Mouse (Mus musculus) WW6 (cell line): ENCODE measurements around the gene Spem1.

ENCODE experiments used
- DNase-seq: peaks from one replicate; pipeline ENCODE4 v3.0.0-alpha.2; 2013; ENCODE audit warnings: low read depth, low spot score

The Spem1 gene

DNA sequence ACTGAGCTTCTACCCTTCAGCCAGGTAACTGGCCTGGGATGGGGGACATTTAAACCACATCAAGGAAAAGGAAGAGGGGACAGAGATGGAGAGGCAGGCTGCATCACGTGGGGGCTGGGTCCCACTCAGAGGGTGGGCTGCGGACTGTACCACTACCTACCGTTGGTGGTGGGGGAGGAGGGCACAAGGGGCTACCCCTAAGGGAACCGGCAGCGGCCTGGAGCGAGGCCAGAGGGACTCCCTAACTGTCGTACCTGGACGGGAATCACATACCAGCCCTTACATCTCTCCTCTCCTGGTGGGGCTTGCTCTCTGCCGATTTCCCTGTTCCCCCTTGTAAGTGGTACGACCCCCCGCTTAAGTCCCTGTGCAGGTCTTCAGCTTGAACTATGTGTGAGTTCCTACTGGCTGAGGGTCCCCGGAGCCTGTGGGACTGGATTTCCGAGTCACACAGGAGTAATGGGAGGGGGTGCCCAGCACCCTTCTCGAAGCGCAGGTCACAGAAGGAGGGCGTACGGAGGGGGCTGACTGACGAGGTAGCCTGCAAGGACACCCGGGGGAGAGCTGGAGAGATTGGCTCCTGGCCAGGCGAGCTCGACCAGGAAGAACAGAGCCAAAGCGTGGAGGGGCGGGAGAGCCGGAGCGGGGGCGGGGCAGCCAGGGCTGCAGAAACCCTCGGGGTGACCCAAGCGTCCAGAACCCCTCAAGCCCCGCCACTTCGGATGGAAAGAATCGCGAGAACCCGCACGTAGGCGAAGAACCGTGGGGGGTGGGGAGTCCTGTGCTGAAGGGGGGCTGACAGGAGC, 21.4 kb downstream of the Spem1 start:
- DNase-seq: no peak

DNA sequence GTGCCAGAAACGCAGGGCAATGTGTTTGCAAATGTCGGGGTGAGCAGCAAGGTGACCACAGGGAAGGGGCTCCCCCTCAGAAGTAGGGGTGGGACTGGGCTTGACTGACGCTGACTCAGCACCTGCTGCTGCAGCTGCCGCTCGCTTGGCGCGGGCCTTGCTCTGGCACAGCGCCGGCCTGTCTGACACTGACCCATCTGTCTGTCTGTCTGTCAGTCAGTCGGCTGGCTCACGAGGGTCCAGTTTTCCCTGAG, 21.9 kb downstream of the Spem1 start:
- no peak for DNase-seq

DNA sequence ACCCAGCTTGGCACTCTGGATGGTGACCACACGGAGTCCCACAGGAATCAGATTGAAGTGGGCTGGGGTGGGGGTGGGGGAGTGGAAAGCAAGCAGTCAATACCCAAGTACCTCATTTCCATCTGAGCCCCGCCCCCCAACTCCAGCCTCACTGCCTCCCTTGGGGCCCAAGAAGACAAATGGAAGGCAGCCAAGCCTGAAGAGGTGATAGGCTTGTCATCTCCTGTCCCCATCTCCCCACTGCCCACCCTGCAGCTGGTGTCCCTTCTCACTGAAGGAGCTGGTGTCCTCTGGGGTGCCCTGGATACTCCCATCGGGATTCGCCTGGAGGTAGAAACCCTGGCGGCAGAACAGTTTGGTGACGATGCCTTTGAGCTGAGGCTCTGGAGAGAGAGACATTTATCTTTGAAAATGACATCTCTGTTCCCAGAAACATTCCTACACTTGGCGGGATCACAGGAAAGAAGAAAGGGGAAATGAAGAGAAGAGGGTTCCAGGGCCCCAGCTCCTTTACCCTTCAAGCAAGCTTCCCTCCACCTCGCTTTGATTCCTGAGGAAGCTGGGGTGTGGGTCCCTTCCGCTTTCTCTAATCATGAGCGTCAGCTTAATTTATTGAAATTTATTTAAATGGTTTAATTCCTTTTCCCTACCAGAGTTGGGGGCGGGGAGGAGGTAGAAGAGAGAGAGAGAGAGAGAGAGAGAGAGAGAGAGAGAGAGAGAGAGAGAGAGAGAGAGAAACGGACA, 22.4 kb downstream of the Spem1 start:
- no peak for DNase-seq

DNA sequence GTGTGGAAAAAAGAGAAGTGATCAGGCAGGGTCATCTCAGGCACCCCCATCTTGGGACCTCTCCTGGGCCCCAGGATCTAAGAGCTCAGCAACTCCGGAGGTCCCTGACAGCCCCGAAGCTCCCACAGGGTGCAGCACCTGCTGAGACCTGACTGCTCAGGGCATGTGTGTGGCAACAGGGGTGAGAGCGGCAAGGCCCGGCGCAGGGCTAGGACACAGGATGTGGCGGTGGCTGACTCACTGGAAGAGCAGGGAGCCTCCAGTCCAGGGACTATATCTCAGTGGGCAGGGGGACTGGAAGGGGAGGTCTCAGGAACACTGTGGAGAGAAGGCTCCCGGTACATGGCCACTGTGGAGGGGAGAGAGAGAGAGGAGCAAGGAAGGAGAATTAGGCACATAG, 24.1 kb downstream of the Spem1 start:
- DNase-seq: no peak

DNA sequence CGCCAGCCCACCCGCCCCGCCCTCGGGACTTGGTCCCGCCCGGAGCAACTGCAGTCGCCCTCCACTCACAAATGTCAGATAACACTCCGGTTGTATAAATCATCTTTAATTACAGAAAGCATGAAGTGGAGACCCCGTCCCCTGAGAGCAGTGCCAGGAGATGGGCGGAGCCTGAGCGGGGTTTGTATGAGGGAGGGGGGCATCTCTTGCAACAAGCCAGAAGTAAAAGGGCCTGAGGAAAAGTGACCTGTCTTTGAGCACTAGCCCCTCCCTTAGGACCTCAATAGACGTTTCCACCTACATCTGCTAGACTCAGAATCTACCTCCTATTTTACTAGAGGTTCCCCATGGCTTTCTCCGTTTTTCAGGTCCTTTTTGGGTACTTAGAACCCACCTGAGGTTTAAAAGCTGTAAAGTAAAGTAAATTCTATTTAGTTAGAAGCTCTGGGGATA, 26.0 kb downstream of the Spem1 start:
- DNase-seq: no peak

DNA sequence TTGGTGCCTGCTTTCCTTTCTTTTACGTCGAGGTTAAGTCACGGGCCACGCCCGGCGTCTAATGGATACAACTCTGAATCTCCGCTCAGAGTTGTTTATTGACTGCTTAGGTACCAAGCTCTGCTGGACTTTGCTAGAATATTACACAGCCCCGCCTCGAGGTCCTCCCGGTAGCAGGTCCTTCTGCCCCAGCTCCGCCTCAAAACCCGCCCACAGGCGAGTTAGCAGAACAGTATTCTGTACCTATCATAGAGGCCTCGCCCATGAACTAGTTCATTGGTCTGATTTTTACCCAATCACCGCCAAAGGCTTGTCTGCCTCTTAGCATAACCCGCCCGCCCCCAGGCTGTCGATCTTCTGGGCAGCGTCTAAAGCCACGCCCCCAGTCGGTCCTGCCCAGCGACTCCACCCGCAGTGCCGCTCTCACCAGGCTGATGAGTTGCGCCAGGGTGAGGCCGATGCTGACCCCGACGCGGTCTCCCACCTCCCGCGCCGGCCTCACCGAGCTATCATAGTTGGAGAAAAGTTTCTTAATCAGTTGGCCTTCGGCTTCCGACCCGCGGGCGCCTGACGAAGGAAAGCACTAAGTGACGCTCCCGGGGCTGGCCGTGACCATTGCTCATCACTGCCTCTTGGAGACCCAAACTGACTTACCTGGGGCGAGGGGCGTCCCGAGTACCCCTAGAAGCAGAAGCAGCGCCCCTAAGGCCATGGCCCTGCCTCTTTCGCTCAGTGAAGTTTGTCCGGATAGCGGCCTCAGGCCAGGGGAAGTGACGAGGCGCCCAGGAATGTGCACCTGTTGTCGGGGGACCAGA, 26.6 kb downstream of the Spem1 start, which contains the start of gene Chrnb1:
Chrnb1 (minus strand) TSS at position 776 of the 815 bp plus-strand sequence.
- DNase-seq: peak; percentile 94

DNA sequence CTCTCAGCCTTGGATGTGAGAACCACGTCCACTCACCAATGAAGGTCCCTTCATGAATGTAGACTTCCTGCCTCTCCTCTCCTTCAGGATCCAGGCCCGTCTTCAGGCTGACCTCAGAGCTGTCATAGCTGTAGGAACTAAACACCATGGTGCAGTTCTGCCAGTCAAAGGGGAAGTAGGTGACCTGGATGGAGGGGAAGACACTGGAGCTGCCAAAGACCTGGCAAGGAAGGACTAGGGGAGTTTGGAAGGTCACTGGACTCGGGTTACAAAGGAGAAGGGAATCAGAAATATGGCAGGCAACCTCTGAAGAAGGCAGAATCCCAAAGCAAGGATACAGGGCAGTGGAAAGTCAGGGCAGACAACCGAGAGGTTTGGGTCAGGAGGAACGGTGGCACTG, 28.6 kb downstream of the Spem1 start:
- no peak for DNase-seq

DNA sequence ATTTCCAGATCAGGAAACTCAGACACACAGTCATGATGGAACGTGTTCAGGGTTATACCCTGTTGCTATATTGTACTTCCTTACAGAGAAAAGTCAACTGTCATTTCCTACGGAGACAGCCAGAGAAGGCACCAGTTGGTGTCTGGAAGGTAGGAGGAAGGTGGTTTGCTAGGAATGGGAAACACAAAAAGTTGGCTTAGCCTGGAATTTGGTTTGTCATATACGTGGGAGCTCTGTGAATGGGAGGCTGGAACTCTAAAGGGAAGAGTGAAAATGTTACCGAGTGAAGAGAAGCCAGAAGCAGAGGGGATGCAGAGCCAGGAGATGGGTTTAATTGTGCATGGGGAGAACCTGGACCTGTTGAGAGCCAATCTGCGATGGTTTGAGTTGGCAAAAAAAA, 30.6 kb downstream of the Spem1 start:
- no peak for DNase-seq

DNA sequence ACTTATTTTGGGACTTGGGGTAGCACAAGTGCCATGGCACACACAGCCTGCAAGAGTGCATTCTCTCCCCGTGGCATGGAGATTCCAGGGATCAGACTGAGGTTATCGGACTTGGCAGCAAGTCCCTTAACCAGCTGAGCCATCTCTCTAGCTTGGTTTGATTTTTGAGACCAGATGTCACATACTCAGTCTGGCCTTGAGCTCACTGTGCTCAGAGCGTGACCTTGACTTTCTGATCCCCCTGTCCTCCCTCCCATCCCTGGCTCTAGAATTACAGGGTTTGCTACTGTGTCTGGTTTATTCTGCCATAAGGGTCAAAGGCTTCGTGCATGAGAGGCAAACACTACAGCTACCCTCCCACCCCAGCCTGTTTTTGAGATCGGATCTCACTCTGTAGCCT, 32.5 kb downstream of the Spem1 start:
- no peak for DNase-seq

DNA sequence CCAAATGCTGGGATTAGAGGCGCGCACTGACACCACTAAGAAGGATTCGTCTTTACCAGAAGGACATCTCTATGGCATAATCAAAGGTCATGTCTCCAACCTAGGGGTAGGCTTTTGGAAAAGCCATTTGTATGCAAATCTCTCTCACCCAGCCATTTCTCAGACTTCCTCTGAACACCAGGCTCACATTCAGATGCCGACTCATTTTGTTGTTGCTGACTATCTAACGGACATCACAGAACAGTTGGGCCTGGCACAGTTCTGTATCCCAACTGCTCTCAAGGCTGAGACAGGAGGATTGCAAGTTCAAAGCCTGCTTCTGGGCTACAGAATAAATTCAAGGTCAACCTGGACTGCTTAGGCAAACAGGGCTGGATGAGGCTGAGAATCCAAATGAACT, 34.7 kb downstream of the Spem1 start:
- no peak for DNase-seq

DNA sequence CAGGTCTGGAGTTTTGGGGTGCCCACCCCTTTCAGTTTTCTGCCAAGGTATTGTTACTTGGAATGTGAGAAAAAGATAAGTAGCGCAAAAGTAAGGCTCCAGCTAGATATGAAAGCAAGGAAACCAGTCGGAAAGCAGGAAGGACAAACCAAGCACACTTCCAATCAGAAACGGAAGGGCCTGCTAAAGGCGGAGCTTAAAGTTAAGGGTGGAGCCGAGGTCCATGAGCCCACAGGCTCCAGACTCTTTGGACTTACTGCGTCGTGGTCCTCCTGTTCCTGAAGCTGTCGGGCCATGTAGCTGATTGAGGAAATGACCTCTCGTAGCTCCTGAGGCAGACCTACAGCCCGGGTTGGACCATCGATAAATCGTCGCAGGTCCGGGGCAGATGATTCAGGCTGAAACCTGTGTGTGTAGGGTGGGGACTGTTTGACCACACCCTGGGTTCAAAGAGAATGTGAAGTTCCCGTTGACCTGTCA, 37.1 kb downstream of the Spem1 start:
- no peak for DNase-seq

DNA sequence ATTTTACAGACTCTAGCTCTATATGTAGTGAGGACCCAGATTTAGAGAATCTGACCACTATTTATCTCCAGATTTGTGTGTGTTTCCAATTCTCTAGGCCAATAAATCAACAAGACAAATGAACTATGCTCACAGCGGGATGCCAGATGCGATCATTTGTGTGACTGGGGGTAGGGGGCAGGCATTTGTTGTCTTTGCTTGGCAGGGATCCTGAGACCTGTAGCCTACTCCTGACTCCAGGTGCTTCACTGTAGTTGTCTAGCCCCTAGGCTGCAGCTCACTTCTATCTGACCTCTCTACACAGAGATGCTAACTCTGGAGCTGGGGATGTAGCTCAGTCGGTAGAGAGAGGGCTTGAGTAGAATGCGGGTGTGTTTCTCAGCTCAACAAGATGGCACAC, 40.2 kb downstream of the Spem1 start:
- DNase-seq: no peak

DNA sequence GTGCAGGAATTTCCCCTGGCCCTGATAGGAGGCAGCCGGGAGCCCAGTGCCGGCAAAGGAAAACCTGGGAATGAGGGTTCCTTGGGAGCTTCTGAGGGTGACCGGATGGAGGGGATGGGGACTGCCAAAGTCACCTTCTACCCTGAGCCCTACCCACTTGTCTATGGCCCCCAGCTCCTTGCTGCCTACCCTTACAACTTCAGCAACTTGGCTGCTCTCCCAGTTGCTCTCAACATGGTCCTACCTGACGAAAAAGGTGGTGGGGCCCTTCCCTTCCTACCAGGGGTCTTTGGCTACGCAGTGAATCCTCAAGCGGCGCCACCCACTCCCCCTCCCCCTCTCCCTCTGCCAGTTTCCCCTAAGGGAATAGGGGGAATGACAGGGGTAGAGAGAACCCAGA, 43.0 kb downstream of the Spem1 start:
- DNase-seq: no peak

DNA sequence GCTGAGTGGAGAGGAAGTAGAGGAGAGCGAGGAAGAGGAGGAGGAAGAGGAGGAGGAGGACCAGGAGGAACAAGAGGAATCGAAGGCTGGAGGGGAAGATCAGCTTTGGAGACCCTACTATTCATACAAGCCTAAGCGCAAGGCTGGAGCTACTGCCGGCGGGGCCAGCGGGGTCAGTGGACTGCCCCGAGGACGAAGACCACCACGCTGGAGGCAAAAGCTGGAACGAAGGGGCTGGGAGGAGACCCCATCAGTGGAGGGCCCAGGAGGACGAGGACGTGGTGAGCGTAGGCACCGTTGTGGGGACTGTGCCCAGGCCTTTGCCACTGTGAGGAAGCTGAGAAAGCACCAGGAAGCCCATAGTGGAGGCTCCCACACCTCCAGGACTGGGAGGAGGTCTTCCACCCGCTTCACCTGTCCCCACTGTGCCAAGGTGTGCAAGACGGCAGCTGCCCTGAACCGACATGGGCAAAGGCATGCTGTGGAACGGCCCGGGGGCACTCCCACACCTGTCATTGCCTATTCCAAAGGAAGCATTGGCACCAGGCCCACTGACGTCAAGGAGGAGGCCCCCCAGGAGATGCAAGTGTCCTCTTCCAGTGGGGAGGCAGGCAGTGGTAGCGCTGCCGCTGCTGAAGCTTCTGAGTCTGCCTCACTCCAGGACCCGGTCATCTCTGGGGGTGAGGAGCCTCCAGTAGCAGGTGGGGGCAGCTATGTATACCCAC, 43.6 kb downstream of the Spem1 start:
- DNase-seq: no peak

DNA sequence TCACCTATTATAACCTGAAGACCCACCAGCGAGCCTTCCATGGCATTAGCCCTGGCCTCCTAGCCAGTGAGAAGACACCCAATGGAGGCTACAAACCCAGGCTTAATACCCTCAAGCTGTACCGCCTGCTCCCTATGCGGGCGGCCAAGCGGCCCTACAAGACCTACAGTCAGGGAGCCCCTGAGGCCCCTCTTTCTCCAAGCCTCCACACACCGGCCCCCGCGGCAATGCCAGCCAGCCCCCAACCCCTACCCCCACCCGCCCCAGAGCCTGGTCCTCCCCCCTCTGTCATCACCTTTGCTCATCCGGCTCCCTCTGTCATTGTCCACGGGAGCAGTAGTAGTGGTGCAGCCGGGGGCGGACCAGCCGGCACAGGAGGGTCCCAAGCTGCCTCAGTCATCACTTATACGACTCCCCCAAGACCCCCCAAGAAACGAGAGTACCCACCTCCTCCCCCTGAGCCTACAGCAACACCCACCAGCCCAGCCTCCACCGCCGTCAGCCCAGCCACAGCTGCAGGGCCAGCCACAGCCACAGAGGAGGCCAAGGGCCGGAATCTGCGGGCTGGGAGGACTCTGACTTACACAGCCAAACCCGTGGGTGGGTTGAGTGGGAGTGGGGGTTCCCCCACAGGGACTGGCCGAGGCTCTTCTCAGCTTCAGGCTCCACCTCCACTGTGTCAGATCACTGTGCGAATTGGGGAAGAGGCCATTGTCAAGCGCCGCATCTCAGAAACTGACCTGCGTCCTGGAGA, 44.3 kb downstream of the Spem1 start:
- DNase-seq: no peak

DNA sequence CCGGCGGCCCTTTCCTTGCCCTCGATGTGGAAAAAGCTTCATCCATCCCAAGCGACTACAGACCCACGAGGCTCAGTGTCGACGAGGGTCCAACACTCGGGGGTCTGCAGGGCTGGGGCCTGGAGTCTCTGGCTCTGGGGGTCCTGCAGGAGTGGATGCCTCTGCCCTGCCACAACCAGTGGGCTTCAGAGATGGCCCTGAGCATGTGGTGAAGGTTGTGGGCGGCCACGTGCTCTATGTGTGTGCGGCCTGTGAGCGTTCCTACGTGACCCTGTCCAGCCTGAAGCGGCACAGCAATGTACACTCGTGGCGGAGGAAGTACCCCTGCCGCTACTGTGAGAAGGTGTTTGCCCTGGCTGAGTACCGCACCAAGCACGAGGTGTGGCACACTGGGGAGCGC, 45.5 kb downstream of the Spem1 start:
- no peak for DNase-seq

DNA sequence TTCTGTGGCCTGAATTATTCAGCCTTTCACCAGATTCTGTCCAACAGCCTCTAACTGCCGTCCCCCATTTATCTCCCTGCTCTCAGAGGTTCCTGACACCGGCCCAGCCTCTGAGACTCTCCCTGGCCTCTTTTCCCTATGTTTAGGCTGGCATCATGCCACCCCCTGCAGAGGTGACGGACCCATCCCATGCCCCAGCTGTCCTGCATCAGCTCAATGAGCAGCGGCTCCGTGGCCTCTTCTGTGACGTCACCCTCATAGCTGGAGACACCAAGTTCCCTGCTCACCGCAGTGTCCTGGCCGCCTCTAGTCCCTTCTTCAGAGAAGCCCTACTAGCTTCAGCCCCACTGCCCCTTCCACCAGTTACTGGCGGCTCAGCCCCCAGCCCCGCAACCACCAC, 46.3 kb downstream of the Spem1 start:
- no peak for DNase-seq

DNA sequence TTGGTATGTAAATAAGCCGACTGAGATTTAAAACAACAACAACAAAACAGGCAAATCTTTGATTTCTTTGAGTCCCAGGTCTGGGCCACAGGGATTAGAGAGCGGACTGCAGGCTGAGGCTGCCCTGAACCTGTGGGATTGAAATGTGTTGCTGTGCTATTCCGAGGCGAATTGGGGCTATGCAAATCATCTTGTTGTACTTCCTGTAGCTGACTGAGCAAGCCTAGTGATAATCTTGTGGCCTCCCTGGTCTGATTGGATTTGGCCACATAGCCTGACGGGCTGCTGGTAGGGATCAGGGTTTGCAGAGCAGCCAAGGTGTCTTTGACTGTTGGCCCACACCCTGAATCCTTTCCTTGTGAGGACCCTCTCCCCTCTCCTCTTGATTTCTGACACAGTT, 47.0 kb downstream of the Spem1 start:
- DNase-seq: no peak
